Mouse (Mus musculus): Measurements from ENCODE around the gene Hhipl1.

The Hhipl1 gene

GRCm38 (mm10) chr12:108312432-108312851 is 6.4 kb downstream of the Hhipl1 start:
- no peak for DNase-seq (ENCODE audit: low spot score in 2 of 2)

DNA sequence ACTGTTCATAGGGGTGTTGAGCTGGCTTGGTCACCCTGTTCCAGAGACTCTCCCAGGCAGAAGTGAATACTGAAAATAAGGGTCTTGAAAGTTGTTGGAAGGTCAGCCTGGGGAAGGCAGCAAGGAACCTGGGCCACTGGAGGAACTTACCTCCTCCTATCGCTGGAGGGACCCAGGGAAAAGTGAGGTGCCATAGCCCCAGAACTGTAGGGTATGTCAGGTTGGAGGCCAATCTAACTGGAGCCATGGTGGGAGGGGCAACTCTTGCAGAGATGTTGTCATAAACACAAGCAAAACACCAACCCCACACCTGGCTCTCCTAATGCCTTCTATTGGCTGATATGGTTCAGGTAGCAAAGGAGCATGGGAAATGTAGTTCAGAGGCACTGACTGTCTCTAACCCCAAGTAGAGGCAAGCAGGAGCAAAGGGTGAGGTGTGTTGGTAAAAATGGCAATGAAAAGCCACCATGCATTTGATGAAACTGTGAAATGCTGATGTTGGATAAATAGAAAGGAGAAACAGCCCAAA is 7.2 kb downstream of the Hhipl1 start:
- no peak for DNase-seq (ENCODE audit: low spot score in 2 of 2)

GRCm38 (mm10) chr12:108315818-108316217 is 9.7 kb downstream of the Hhipl1 start:
- no peak for DNase-seq (ENCODE audit: low spot score in 2 of 2)

DNA sequence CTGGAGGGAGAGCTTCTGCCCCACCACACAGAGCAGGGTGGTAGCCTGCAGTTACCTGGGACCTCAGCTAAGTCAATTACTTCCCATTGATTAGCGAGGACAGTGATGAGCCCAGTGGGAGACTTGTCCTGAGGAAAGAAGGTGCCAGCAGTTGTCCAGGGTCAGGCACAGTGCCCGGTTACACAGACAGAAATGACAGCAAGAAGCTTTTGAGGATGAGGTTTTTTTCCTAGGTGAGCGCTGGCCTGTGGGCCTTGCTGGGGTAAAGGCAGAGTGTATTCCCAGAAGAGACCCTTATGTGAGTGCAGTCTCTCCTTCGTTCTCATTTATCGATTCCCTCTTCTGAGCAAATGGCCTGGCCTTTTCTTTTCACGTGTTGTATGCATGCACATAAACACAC is 10.6 kb downstream of the Hhipl1 start:
- no peak for DNase-seq (ENCODE audit: low spot score in 2 of 2)

- no peak for DNase-seq (ENCODE audit: low spot score in 2 of 2)
Observed at GRCm38 (mm10) chr12:108317201-108317738, 11.2 kb downstream of the Hhipl1 start.

DNA sequence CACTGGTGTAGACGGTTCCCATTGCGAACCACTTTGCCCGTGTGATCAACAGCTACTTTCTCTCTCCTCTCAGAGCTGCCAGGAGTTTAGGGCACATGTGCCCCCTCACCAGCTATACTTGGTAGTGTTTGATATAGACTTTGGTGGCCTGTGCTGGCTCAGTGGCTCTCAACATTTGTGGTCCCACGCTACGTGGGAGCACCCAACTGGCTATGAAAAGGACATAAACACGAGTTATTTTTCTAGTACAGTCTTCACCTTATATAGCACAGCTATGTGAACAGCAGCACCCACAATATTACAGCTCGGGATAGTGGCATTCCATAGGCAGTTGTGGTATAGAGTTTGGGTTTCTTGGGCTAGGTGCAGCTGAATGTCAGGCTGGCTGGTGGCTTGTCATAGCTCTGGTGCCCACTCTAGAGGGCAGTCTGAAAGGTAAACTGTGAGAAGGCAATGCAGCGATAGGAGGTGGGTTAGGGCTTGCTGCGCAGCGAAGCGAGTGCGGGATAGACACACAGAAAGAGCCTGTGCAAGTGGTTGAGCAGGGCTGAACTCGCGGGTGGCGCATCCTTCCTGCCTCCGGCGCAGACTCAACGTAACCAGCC is 11.9 kb downstream of the Hhipl1 start:
- no peak for DNase-seq (ENCODE audit: low spot score in 2 of 2)

GRCm38 (mm10) chr12:108318499-108318898 is 12.4 kb downstream of the Hhipl1 start:
- DNase-seq (ENCODE audit: low spot score in 2 of 2), result no peak

DNA sequence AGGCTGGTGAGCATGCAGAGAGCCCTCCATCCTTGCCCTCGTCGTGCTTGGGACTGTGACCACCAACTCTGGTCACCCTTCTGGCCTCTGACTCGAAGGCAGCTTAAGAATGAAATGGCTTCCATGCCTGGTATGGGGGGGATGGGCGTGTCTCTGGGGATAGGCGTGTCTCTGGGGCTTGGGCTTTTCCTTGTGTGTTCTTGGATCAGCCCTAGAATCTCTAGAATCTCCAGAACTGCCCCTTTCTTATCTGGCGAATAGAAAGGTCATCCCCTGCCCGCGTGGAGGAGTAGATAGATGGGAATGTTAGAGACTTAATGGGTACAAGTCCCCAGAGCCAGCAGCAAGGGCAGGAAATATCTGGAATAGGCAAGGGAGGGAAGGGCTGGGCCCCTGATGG is 14.0 kb downstream of the Hhipl1 start:
- DNase-seq (ENCODE audit: low spot score in 2 of 2), result no peak

DNA sequence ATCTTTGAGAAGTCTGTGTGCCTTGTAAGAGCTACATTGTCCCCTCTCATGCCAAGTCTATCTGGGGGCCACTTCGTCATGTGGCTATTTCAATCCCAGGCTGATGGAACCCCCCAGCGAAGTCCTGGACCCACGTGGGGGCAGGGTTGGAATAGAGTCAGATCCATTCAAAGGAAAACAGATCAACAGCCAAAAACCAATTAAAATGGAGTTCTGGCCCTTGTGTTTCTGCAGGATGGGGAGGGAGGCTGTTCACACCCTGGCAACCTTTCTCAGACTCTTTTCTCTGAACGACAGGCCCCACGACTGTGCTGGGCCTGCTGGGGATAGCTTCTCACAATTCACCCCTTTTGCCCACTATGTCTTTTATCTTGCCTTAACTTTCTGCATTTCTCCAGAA is 20.3 kb downstream of the Hhipl1 start:
- no peak for DNase-seq (ENCODE audit: low spot score in 2 of 2)

DNA sequence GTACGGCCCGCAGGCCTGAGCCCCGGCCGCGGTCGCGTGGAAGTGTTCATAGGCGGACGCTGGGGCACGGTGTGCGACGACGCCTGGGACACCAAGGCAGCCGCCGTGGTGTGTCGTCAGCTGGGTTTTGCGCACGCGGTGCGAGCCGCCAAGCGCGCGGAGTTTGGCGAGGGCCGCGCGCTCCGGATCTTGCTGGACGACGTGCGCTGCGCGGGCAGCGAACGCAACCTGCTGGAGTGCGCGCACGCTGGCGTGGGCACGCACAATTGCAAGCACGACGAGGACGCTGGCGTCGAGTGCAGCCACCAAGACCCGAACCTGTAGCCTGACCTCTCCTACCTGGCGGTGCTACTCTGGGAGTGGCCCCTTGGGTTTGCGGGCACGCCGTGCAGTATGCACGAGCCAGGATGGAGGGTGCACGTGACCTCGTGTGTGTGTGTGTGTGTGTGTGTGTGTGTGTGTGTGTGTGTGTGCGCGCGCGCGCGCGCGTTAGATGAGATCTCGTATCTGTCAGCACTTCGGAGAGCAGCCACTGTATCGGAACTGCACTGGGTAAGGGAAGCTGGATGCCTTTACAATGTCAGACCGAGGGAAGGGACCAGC is 21.9 kb downstream of the Hhipl1 start:
- peak; percentile 81 to 89 for DNase-seq (ENCODE audit: low spot score in 2 of 2)

- DNase-seq (ENCODE audit: low spot score in 2 of 2), result peak; percentile 85
Observed at GRCm38 (mm10) chr12:108333056-108333455, 27.0 kb downstream of the Hhipl1 start.

DNA sequence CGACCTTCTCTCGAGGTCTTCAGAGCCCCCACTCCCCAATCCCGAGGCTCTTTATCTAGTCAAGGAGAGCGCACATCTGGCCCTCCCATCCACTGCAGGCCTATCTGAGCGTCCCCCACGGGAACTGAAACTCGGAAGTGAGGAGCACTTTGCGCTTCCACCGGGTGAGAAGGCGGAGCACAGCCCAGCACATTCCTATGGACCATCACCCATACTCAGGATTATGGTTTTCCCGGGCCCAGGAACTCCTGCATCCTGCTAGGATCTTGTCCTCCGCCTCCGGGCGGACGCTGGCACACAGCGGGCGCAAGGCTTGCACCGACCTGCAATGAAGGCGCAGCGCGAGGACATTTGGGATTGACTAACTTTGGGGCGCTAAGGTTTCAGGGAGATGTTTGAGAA is 27.4 kb downstream of the Hhipl1 start:
- no peak for DNase-seq (ENCODE audit: low spot score in 2 of 2)

DNA sequence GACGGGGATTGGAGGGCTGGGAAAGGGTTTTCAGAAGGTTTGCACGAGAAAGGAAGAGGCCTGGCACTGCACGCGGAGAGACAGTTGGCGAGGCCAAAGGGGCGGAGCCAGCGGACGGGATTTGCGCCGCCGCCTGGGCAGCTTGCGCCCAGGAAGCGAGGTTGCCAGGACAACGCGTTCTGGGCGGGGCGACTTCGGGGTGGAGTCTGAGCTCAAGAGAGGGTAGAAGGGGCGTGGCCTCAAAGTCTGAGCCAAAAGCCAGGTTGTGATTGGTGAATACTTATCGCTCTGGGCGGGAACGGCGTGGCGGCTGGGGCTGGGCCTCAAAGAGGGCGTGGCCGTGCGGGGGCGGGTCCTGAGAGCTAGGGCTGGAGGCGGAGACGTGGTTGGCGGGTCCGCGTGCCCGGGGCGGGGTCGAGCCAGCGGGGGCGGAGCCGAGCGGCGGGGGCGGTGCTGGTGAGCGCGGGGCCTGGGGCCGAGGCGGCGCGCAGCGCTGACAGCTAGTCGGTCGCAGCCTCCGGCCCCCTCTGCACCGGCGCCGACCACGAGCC is 27.9 kb downstream of the Hhipl1 start, which contains the start of gene Cyp46a1:
TSS of gene Cyp46a1 (plus strand) at position 487 of the 551 bp plus-strand sequence.
- peak; percentile 100 for DNase-seq (ENCODE audit: low spot score in 2 of 2)

DNA sequence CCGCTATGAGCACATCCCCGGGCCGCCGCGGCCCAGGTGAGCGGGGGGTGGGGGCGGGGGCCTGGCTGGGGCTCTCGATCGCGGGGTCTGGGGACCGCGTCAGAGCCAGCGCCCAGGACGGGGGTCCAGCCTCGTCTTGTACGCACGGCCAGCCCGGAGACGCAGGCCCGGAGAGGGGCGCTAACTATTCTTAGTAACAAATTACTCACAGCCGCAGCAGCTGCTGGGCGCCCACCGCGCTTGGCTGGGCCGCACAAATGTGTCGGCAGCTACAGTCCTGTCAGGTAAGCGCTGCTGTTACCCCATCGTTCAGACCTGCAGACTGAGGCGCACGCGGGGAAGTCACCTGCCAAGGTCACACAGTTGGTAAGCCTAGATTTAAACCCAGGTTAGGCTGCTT is 28.5 kb downstream of the Hhipl1 start:
- peak; percentile 46 for DNase-seq (ENCODE audit: low spot score in 2 of 2)

DNA sequence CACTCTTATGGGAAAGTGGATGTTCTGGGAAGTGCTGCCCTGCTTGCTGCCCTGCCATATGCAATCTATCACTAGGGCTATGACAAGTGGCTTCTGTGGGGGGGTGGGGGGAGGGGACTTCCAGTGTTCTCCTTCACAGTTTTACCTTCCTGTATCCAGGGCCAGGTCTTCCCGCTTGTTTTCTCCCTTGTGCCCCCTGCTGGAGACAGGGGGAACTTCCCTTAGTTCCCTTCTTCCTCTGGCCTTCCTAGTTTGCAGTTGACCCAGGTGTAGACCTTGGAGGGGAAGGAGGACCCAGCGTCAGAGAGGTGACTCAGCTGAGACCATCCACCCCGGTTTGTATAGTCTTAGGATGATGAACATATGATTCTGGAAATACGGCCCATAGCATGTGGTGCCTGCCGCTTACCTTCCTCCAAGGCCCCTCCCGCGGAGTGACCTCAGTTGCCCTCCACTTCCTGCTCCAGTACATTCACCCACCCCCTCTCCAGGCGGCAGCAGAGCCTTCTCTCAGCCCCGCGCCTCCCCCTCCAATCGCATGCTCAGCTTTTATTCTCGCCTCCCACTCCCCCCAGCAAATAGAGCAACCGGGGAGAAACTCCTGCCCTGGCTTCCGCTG is 32.6 kb downstream of the Hhipl1 start:
- DNase-seq (ENCODE audit: low spot score in 2 of 2), result peak; percentile 52 to 65

DNA sequence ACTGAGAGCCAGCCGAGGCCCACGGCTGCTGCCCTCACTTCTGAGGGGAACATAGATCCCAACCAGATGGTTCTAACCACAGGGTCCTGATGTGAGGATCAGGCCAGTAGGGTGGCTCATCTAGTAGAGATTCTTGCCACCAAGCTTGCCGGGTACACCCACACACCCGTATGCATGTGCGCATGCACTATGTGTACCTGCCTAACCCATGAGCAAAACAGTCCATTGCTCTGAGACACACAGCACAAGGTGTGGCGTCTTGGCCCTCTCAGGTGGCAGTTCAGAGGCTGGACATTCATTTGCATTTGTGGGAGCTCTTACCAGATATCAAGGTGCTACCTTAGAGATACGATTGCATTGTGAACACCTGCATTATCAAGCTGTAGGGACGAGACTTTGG is 42.1 kb downstream of the Hhipl1 start:
- DNase-seq (ENCODE audit: low spot score in 2 of 2), result no peak

GRCm38 (mm10) chr12:108349026-108349425 is 43.0 kb downstream of the Hhipl1 start:
- no peak for DNase-seq (ENCODE audit: low spot score in 2 of 2)

DNA sequence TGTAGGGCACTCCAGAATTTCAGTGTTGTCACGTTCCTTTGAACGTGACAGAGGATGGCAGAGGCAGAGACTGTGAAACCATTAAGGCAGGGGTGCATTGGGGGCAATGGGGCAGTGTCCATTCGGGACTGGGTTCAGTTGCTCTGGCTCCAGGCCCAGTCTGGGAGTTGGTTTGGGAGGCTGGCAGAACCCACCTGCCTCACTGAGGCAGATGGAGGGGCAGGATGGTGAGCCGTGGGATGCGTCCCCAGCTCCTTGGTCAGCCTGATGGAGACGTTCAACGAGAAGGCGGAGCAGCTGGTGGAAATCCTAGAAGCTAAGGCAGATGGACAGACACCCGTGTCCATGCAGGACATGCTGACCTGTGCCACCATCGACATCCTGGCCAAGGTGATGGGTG is 44.9 kb downstream of the Hhipl1 start:
- no peak for DNase-seq (ENCODE audit: low spot score in 2 of 2)

DNA sequence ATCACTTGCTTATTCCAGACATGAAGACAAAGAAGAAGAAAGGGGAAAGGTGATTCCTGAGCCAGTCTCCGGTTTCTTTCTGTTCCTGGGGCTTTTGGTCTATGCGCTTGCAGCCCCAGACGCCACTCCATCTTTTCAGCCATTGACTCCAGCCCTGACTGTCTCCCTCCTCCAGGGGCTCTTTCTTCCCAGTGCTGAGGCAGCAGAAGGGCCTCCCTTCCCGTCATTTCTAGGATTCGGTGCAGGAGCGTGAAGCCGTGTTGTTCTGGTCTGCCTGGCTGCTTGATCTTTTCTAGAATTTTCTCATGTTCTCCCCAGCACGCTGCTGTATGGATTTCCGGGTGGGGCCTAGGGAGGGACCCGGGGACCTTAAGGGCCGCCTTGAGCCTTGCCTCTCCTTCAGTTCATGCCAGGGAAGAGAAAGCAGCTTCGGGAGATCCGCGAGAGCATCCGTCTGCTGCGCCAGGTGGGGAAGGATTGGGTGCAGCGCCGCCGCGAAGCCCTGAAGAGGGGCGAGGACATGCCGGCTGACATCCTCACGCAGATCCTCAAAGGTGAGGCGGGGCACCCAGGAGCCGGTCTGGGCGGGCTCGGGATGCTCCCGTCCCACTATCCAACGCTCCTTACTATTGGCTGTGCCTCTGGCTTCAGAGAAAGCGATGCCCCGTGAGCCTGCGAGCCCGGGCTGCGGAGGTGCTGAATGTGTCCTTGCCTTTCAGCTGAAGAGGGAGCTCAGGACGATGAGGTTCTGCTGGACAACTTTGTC is 46.5 kb downstream of the Hhipl1 start:
- DNase-seq (ENCODE audit: low spot score in 2 of 2), result no peak

GRCm38 (mm10) chr12:108354284-108354683 is 48.2 kb downstream of the Hhipl1 start:
- DNase-seq (ENCODE audit: low spot score in 2 of 2), result no peak

- DNase-seq (ENCODE audit: low spot score in 2 of 2), result no peak
Observed at GRCm38 (mm10) chr12:108355271-108355670, 49.2 kb downstream of the Hhipl1 start.

DNA sequence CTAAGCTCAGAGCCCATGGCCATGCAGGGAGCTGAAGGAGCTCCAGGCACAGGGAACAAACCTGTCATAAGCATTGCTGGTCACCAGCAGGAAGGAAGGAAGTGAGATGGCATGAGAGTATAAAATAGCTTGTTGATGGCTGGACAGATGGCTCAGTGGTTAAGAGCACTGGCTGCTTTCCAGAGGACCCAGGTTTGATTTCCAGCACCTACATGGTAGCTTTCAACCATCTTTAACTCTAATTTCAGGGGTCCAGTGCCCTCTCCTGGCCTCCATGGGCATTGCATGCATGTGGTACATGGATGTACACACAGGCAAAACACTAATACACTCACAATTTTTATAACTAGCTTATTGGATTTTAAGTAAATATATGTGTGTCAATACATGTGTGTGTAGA is 49.9 kb downstream of the Hhipl1 start:
- DNase-seq (ENCODE audit: low spot score in 2 of 2), result no peak

Data from right cerebral cortex, adult 2 months (tissue).